Mouse (Mus musculus) frontal cortex, adult (tissue): ENCODE data around the gene Tbx4.

Experiments used
- ATAC-seq: cut with Nextera tagmentation; 2 replicates; pipeline ENCODE4 v1.9.2; 2017; ENCODE audit warnings: mild to moderate bottlenecking, moderate library complexity, mixed read lengths; ENCODE audit not compliant: low TSS enrichment

Tbx4 gene

GRCm38 (mm10) chr11:85909514-85909913 lies 23.3 kb downstream of the Tbx4 start:
- no peak for ATAC-seq

- no peak for ATAC-seq
Observed at GRCm38 (mm10) chr11:85910133-85910532, 23.9 kb downstream of the Tbx4 start.

- no peak for ATAC-seq
Observed at GRCm38 (mm10) chr11:85913506-85913905, 27.3 kb downstream of the Tbx4 start.

GRCm38 (mm10) chr11:85917091-85917992 lies 31.1 kb downstream of the Tbx4 start:
- no peak for ATAC-seq

- ATAC-seq, result no peak
Observed at GRCm38 (mm10) chr11:85917993-85918325, 31.7 kb downstream of the Tbx4 start.

GRCm38 (mm10) chr11:85918388-85918940 lies 32.2 kb downstream of the Tbx4 start:
- ATAC-seq, result no peak

- no peak for ATAC-seq
Observed at GRCm38 (mm10) chr11:85925294-85925743, 39.1 kb downstream of the Tbx4 start.

- ATAC-seq, result no peak
Observed at GRCm38 (mm10) chr11:85926287-85926764, 40.1 kb downstream of the Tbx4 start.

GRCm38 (mm10) chr11:85928106-85928505 lies 41.9 kb downstream of the Tbx4 start:
- no peak for ATAC-seq

- ATAC-seq, result no peak
Observed at GRCm38 (mm10) chr11:85929651-85930050, 43.4 kb downstream of the Tbx4 start.

- no peak for ATAC-seq
Observed at GRCm38 (mm10) chr11:85941785-85942570, 55.8 kb downstream of the Tbx4 start.

GRCm38 (mm10) chr11:85948765-85949164 lies 62.5 kb downstream of the Tbx4 start:
- ATAC-seq, result no peak

GRCm38 (mm10) chr11:85949749-85950148 lies 63.5 kb downstream of the Tbx4 start:
- no peak for ATAC-seq

- ATAC-seq, result no peak
Observed at GRCm38 (mm10) chr11:85952538-85952937, 66.3 kb downstream of the Tbx4 start.

- ATAC-seq, result no peak
Observed at GRCm38 (mm10) chr11:85955611-85956010, 69.4 kb downstream of the Tbx4 start.

GRCm38 (mm10) chr11:85956422-85956821 lies 70.2 kb downstream of the Tbx4 start:
- no peak for ATAC-seq

- ATAC-seq, result no peak
Observed at GRCm38 (mm10) chr11:85956950-85957778, 70.9 kb downstream of the Tbx4 start.

- no peak for ATAC-seq
Observed at GRCm38 (mm10) chr11:85959837-85960236, 73.6 kb downstream of the Tbx4 start.

GRCm38 (mm10) chr11:85960273-85960672 lies 74.1 kb downstream of the Tbx4 start:
- ATAC-seq, result no peak

GRCm38 (mm10) chr11:85961498-85961897 lies 75.3 kb downstream of the Tbx4 start:
- no peak for ATAC-seq
